Mouse (Mus musculus) heart, embryonic 10.5 days (tissue): ENCODE measurements around the gene Npsr1. TPM values are rescaled to one million over a fixed set of nuclear protein-coding genes. Genes with fewer than 3 reads are reported as not detected.

Experiments used
- DNase-seq: peaks from one replicate; pipeline ENCODE4 v3.0.0-alpha.2; 2017; ENCODE audit warnings: low spot score
- H3K27ac ChIP-seq: fragments of 300-500 bp; sonication (generic); 2 replicates; pipeline ENCODE4 v1.5.1; 2016; ENCODE audit warnings: mild to moderate bottlenecking
- H3K27me3 ChIP-seq: fragments of 300-500 bp; sonication (generic); 2 replicates; pipeline ENCODE4 v1.6.1; 2016; ENCODE audit warnings: mild to moderate bottlenecking; ENCODE audit not compliant: poor library complexity, insufficient read depth, severe bottlenecking
- H3K36me3 ChIP-seq: fragments of 300-500 bp; sonication (generic); 2 replicates; pipeline ENCODE4 v1.6.1; 2016; ENCODE audit warnings: mild to moderate bottlenecking, moderate library complexity
- H3K4me1 ChIP-seq: fragments of 300-500 bp; sonication (generic); 2 replicates; pipeline ENCODE4 v1.6.1; 2016; ENCODE audit warnings: mild to moderate bottlenecking
- H3K4me3 ChIP-seq: fragments of 300-500 bp; sonication (generic); 2 replicates; pipeline ENCODE4 v1.5.1; 2016; ENCODE audit warnings: mild to moderate bottlenecking, moderate library complexity
- H3K9me3 ChIP-seq: fragments of 300-500 bp; sonication (generic); 2 replicates; pipeline ENCODE4 v1.6.1; 2016; ENCODE audit warnings: mild to moderate bottlenecking, moderate library complexity
- WGBS: fragments of 180-500 bp; shearing (Covaris S2); methylation state at CpG from one replicate; pipeline ENCODE4 v1.1.7; 2016; 5-methylcytosine and 5-hydroxymethylcytosine counted together
- polyA plus RNA-seq: library from polyadenylated mRNA; unstranded; fragments of >200 nt; fragmentation: Nextera tagmentation; extraction: Ambion mirVana; gene quantifications from 2 replicates; pipeline ENCODE4 v1.2.1, GENCODE M21; 2016

Gene Npsr1
- polyA plus RNA-seq, 1 experiment from 2014 or later: not detected

GRCm38 (mm10) chr9:24280498-24281287 lies 182.9 kb downstream of the Npsr1 start:
- no peak for DNase-seq
- WGBS: 78% methylated on average over 2 of the region's 2 CpGs
- no peaks in the 10 kb centered on the region for H3K27me3 ChIP-seq
- H3K4me3 ChIP-seq: no peak overlapping the region
- no peak overlapping the region for H3K27ac ChIP-seq
- no peaks in the 10 kb centered on the region for H3K36me3 ChIP-seq
- no peaks in the 10 kb centered on the region for H3K9me3 ChIP-seq
- 0 out of 2 replicates have a peak, but pooled peaks cover 5% of the 10 kb centered on the region for H3K4me1 ChIP-seq

GRCm38 (mm10) chr9:24282617-24283016 lies 184.8 kb downstream of the Npsr1 start:
- no peak overlapping the region for H3K4me3 ChIP-seq
- H3K27me3 ChIP-seq: no peaks in the 10 kb centered on the region
- H3K9me3 ChIP-seq: no peaks in the 10 kb centered on the region
- no peak overlapping the region for H3K27ac ChIP-seq
- 0 out of 2 replicates have a peak, but pooled peaks cover 5% of the 10 kb centered on the region for H3K4me1 ChIP-seq
- no peaks in the 10 kb centered on the region for H3K36me3 ChIP-seq
- 70% methylated on average over 3 of the region's 3 CpGs for WGBS
- no peak for DNase-seq

- WGBS: 61% methylated on average over 2 of the region's 2 CpGs
Observed at GRCm38 (mm10) chr9:24283071-24283470, 185.3 kb downstream of the Npsr1 start.

GRCm38 (mm10) chr9:24283536-24283935 lies 185.7 kb downstream of the Npsr1 start:
- no peaks in the 10 kb centered on the region for H3K9me3 ChIP-seq
- H3K27me3 ChIP-seq: no peaks in the 10 kb centered on the region
- H3K4me3 ChIP-seq: no peak overlapping the region
- H3K4me1 ChIP-seq: 0 out of 2 replicates have a peak, but pooled peaks cover 5% of the 10 kb centered on the region
- no peak overlapping the region for H3K27ac ChIP-seq
- DNase-seq: no peak
- no peaks in the 10 kb centered on the region for H3K36me3 ChIP-seq

More at GRCm38 (mm10) chr9:24283071-24283470, 185.3 kb downstream of the Npsr1 start:
- Histone ChIP-seq H3K4me3 (no peak overlapping the region), H3K36me3 (no peaks in the 10 kb centered on the region), H3K9me3 (no peaks in the 10 kb centered on the region), H3K27ac (no peak overlapping the region), H3K27me3 (no peaks in the 10 kb centered on the region), H3K4me1 (0 out of 2 replicates have a peak, but pooled peaks cover 5% of the 10 kb centered on the region)
- no peak for DNase-seq

GRCm38 (mm10) chr9:24284239-24285084 lies 186.7 kb downstream of the Npsr1 start:
- H3K4me3 ChIP-seq: no peak overlapping the region
- WGBS: 79% methylated on average over 5 of the region's 5 CpGs
- DNase-seq: no peak
- 0 out of 2 replicates have a peak, but pooled peaks cover 5% of the 10 kb centered on the region for H3K4me1 ChIP-seq
- no peaks in the 10 kb centered on the region for H3K9me3 ChIP-seq
- H3K36me3 ChIP-seq: no peaks in the 10 kb centered on the region
- no peaks in the 10 kb centered on the region for H3K27me3 ChIP-seq
- H3K27ac ChIP-seq: no peak overlapping the region

- H3K27ac ChIP-seq: no peak overlapping the region
- no peaks in the 10 kb centered on the region for H3K36me3 ChIP-seq
- 86% methylated on average over 5 of the region's 5 CpGs for WGBS
- H3K27me3 ChIP-seq: no peaks in the 10 kb centered on the region
- 0 out of 2 replicates have a peak, but pooled peaks cover 5% of the 10 kb centered on the region for H3K4me1 ChIP-seq
- no peak overlapping the region for H3K4me3 ChIP-seq
- no peak for DNase-seq
- no peaks in the 10 kb centered on the region for H3K9me3 ChIP-seq
Observed at GRCm38 (mm10) chr9:24285419-24285818, 187.6 kb downstream of the Npsr1 start.

- Histone ChIP-seq H3K9me3 (no peaks in the 10 kb centered on the region), H3K4me3 (no peak overlapping the region), H3K27me3 (no peaks in the 10 kb centered on the region), H3K36me3 (no peaks in the 10 kb centered on the region), H3K27ac (peak overlapping the region; percentile 38; the same call in 1 of the 2 replicates), H3K4me1 (peaks cover 10% of the 10 kb centered on the region)
- DNase-seq: no peak
- WGBS: 34% methylated on average over 6 of the region's 6 CpGs
Observed at GRCm38 (mm10) chr9:24291385-24291784, 193.6 kb downstream of the Npsr1 start.

- no peak for DNase-seq
- H3K4me1 ChIP-seq: peaks cover 10% of the 10 kb centered on the region
- H3K9me3 ChIP-seq: no peaks in the 10 kb centered on the region
- H3K27me3 ChIP-seq: no peaks in the 10 kb centered on the region
- H3K36me3 ChIP-seq: no peaks in the 10 kb centered on the region
- no peak overlapping the region for H3K27ac ChIP-seq
- 68% methylated on average over 12 of the region's 12 CpGs for WGBS
- no peak overlapping the region for H3K4me3 ChIP-seq
Observed at GRCm38 (mm10) chr9:24293252-24293959, 195.6 kb downstream of the Npsr1 start.

GRCm38 (mm10) chr9:24302906-24303305 lies 205.1 kb downstream of the Npsr1 start:
- DNase-seq: no peak
- no peak overlapping the region for H3K27ac ChIP-seq
- no peaks in the 10 kb centered on the region for H3K9me3 ChIP-seq
- 90% methylated on average over 6 of the region's 6 CpGs for WGBS
- H3K4me3 ChIP-seq: no peak overlapping the region
- H3K4me1 ChIP-seq: no peaks in the 10 kb centered on the region
- no peaks in the 10 kb centered on the region for H3K27me3 ChIP-seq
- no peaks in the 10 kb centered on the region for H3K36me3 ChIP-seq

GRCm38 (mm10) chr9:24306990-24307389 lies 209.2 kb downstream of the Npsr1 start:
- Histone ChIP-seq H3K4me3 (no peak overlapping the region), H3K4me1 (no peaks in the 10 kb centered on the region), H3K36me3 (no peaks in the 10 kb centered on the region), H3K9me3 (no peaks in the 10 kb centered on the region), H3K27me3 (no peaks in the 10 kb centered on the region), H3K27ac (no peak overlapping the region)
- 60% methylated on average over 5 of the region's 5 CpGs for WGBS
- DNase-seq: no peak

- H3K9me3 ChIP-seq: no peaks in the 10 kb centered on the region
- DNase-seq: no peak
- no peak overlapping the region for H3K4me3 ChIP-seq
- no peak overlapping the region for H3K27ac ChIP-seq
- no peaks in the 10 kb centered on the region for H3K4me1 ChIP-seq
- H3K36me3 ChIP-seq: no peaks in the 10 kb centered on the region
- no peaks in the 10 kb centered on the region for H3K27me3 ChIP-seq
- 61% methylated on average over 3 of the region's 3 CpGs for WGBS
Observed at GRCm38 (mm10) chr9:24307400-24307799, 209.6 kb downstream of the Npsr1 start.

- Histone ChIP-seq H3K36me3 (no peaks in the 10 kb centered on the region), H3K27me3 (no peaks in the 10 kb centered on the region), H3K9me3 (no peaks in the 10 kb centered on the region)
Observed at GRCm38 (mm10) chr9:24315835-24316234, 218.0 kb downstream of the Npsr1 start.

More at GRCm38 (mm10) chr9:24315835-24316234, 218.0 kb downstream of the Npsr1 start:
- DNase-seq: no peak
- no peak overlapping the region for H3K27ac ChIP-seq
- H3K4me3 ChIP-seq: no peak overlapping the region
- H3K4me1 ChIP-seq: peaks cover 3% of the 10 kb centered on the region; the same call in 1 of the 2 replicates
- WGBS: 93% methylated on average over 2 of the region's 2 CpGs
